Mouse (Mus musculus): ENCODE data around the gene BC107364. TPM values are rescaled to one million over a fixed set of nuclear protein-coding genes. Genes with fewer than 3 reads are reported as not detected.
"Not testable (repeated sequence)": the region's sequence is repeated elsewhere in the genome, so short reads cannot be mapped to it uniquely, and the experiment has no call there.

BC107364 gene
- polyA plus RNA-seq, 1 experiment from 2014 or later, result not detected

- Histone ChIP-seq H3K27ac (ENCODE audit: low read length) (no peak overlapping the region), H3K4me3 (replicated peaks; ENCODE audit: low read length) (no peak overlapping the region; the same call in 1 of the 2 replicates), H3K4me1 (replicated peaks; ENCODE audit: control insufficient read depth, insufficient read depth, low read length) (peaks cover 6% of the 10 kb centered on the region), H3K36me3 (ENCODE audit: control insufficient read depth, insufficient read depth) (no peaks in the 10 kb centered on the region), H3K9me3 (ENCODE audit: control insufficient read depth, low read length) (no peaks in the 10 kb centered on the region), H3K27me3 (replicated peaks; ENCODE audit: control insufficient read depth, insufficient read depth, low read length) (peaks cover 90% of the 10 kb centered on the region), H3K4me2 (ENCODE audit: low read length) (peak overlapping the region; percentile 31; the same call in 1 of the 2 replicates), H3K9ac (replicated peaks; ENCODE audit: low read depth, low read length) (no peak overlapping the region)
- 2% methylated on average over 13 of the region's 13 CpGs for WGBS
- no peak for ATAC-seq
These were observed 50.7 kb downstream of the BC107364 start for GRCm38 (mm10) chr3:96401474-96401831.

- ATAC-seq, result no peak
- peaks cover 88% of the 10 kb centered on the region for H3K27me3 ChIP-seq (replicated peaks; ENCODE audit: control insufficient read depth, insufficient read depth, low read length)
- no peak overlapping the region for H3K4me2 ChIP-seq (ENCODE audit: low read length)
- H3K9ac ChIP-seq (replicated peaks; ENCODE audit: low read depth, low read length), result no peak overlapping the region
- no peaks in the 10 kb centered on the region for H3K9me3 ChIP-seq (ENCODE audit: control insufficient read depth, low read length)
- no peak overlapping the region for H3K4me3 ChIP-seq (replicated peaks; ENCODE audit: low read length)
- peaks cover 3% of the 10 kb centered on the region; the same call in 1 of the 2 replicates for H3K4me1 ChIP-seq (replicated peaks; ENCODE audit: control insufficient read depth, insufficient read depth, low read length)
- no peaks in the 10 kb centered on the region for H3K36me3 ChIP-seq (ENCODE audit: control insufficient read depth, insufficient read depth)
- no peak overlapping the region for H3K27ac ChIP-seq (ENCODE audit: low read length)
- WGBS, result 3% methylated on average over 5 of the region's 5 CpGs
These were observed 53.2 kb downstream of the BC107364 start for GRCm38 (mm10) chr3:96398911-96399310.

- peaks cover 3% of the 10 kb centered on the region; the same call in 1 of the 2 replicates for H3K4me1 ChIP-seq (replicated peaks; ENCODE audit: control insufficient read depth, insufficient read depth, low read length)
- ATAC-seq, result no peak
- H3K27me3 ChIP-seq (replicated peaks; ENCODE audit: control insufficient read depth, insufficient read depth, low read length), result peaks cover 77% of the 10 kb centered on the region
- no peak overlapping the region for H3K9ac ChIP-seq (replicated peaks; ENCODE audit: low read depth, low read length)
- no peak overlapping the region for H3K4me2 ChIP-seq (ENCODE audit: low read length)
- H3K36me3 ChIP-seq (ENCODE audit: control insufficient read depth, insufficient read depth), result no peaks in the 10 kb centered on the region
- no peaks in the 10 kb centered on the region for H3K9me3 ChIP-seq (ENCODE audit: control insufficient read depth, low read length)
- H3K27ac ChIP-seq (ENCODE audit: low read length), result no peak overlapping the region
- 89% methylated on average over 7 of the region's 7 CpGs for WGBS
- no peak overlapping the region for H3K4me3 ChIP-seq (replicated peaks; ENCODE audit: low read length)
These were observed 55.2 kb downstream of the BC107364 start for GRCm38 (mm10) chr3:96396857-96397256.

GRCm38 (mm10) chr3:96387202-96387601 is 64.9 kb downstream of the BC107364 start:
- H3K4me2 ChIP-seq (ENCODE audit: low read length); H3K4me3 ChIP-seq (replicated peaks; ENCODE audit: low read length); H3K27ac ChIP-seq (ENCODE audit: low read length); H3K9me3 ChIP-seq (ENCODE audit: control insufficient read depth, low read length); ATAC-seq; H3K4me1 ChIP-seq (replicated peaks; ENCODE audit: control insufficient read depth, insufficient read depth, low read length); H3K9ac ChIP-seq (replicated peaks; ENCODE audit: low read depth, low read length); H3K36me3 ChIP-seq (ENCODE audit: control insufficient read depth, insufficient read depth): not testable (repeated sequence)
- H3K27me3 ChIP-seq (replicated peaks; ENCODE audit: control insufficient read depth, insufficient read depth, low read length), result peaks cover 20% of the 10 kb centered on the region
- WGBS, result no CpG with 5 or more reads among the region's 18 CpGs

Other genes starting within 250 kb of the BC107364 start
- gene Bola1, start 232.6 kb downstream of the BC107364 start, polyA plus RNA-seq (2015; fragmentation: Nextera tagmentation; extraction: Ambion mirVana), result 64.1 and 64.3 TPM in 2 replicates
- gene Hist2h2ab, start 232.4 kb downstream of the BC107364 start, polyA plus RNA-seq (2015; fragmentation: Nextera tagmentation; extraction: Ambion mirVana), result not detected in 2 replicates
- 2.1 and 3.3 TPM in 2 replicates for gene Hist2h2ac, start 231.4 kb downstream of the BC107364 start, polyA plus RNA-seq (2015; fragmentation: Nextera tagmentation; extraction: Ambion mirVana)
- 8.6 and 10.8 TPM in 2 replicates for gene Hist2h2be, start 231.2 kb downstream of the BC107364 start, polyA plus RNA-seq (2015; fragmentation: Nextera tagmentation; extraction: Ambion mirVana)
- gene Hist2h3c2, start 213.2 kb downstream of the BC107364 start, polyA plus RNA-seq (2015; fragmentation: Nextera tagmentation; extraction: Ambion mirVana), result 2.4 and 3.4 TPM in 2 replicates
- gene Hist2h2aa2, start 212.0 kb downstream of the BC107364 start, polyA plus RNA-seq (2015; fragmentation: Nextera tagmentation; extraction: Ambion mirVana), result 33.3 and 43.5 TPM in 2 replicates
- 20.6 and 26.5 TPM in 2 replicates for gene Hist2h2aa1, start 206.8 kb downstream of the BC107364 start, polyA plus RNA-seq (2015; fragmentation: Nextera tagmentation; extraction: Ambion mirVana)
- 2.0 TPM in 1 of 2 replicates, not detected in the other for gene Hist2h3c1, start 205.6 kb downstream of the BC107364 start, polyA plus RNA-seq (2015; fragmentation: Nextera tagmentation; extraction: Ambion mirVana)
- 8.4 and 8.9 TPM in 2 replicates for gene Hist2h4, start 189.0 kb downstream of the BC107364 start, polyA plus RNA-seq (2015; fragmentation: Nextera tagmentation; extraction: Ambion mirVana)
- 23.1 and 24.7 TPM in 2 replicates for gene Hist2h3b, start 183.7 kb downstream of the BC107364 start, polyA plus RNA-seq (2015; fragmentation: Nextera tagmentation; extraction: Ambion mirVana)
- 3.2 and 4.6 TPM in 2 replicates for gene Hist2h2bb, start 182.6 kb downstream of the BC107364 start, polyA plus RNA-seq (2015; fragmentation: Nextera tagmentation; extraction: Ambion mirVana)
- gene Fcgr1, start 158.3 kb downstream of the BC107364 start, polyA plus RNA-seq (2015; fragmentation: Nextera tagmentation; extraction: Ambion mirVana), result 0.92 and 0.99 TPM in 2 replicates
- gene Hfe2, start 72.9 kb upstream of the BC107364 start, polyA plus RNA-seq (2015; fragmentation: Nextera tagmentation; extraction: Ambion mirVana), result 0.66 and 1.1 TPM in 2 replicates
- 63.4 and 75.9 TPM in 2 replicates for gene Txnip, start 105.7 kb upstream of the BC107364 start, polyA plus RNA-seq (2015; fragmentation: Nextera tagmentation; extraction: Ambion mirVana)
- 1.6 and 1.8 TPM in 2 replicates for gene Gm16253, start 124.7 kb upstream of the BC107364 start, polyA plus RNA-seq (2015; fragmentation: Nextera tagmentation; extraction: Ambion mirVana)
- 38.7 and 43.1 TPM in 2 replicates for gene Polr3gl, start 141.9 kb upstream of the BC107364 start, polyA plus RNA-seq (2015; fragmentation: Nextera tagmentation; extraction: Ambion mirVana)
- 16.2 and 21.9 TPM in 2 replicates for gene Ankrd34a, start 144.3 kb upstream of the BC107364 start, polyA plus RNA-seq (2015; fragmentation: Nextera tagmentation; extraction: Ambion mirVana)
- 6.3 and 7.5 TPM in 2 replicates for gene Lix1l, start 148.8 kb upstream of the BC107364 start, polyA plus RNA-seq (2015; fragmentation: Nextera tagmentation; extraction: Ambion mirVana)
- gene Rbm8a, start 177.6 kb upstream of the BC107364 start, polyA plus RNA-seq (2015; fragmentation: Nextera tagmentation; extraction: Ambion mirVana), result 123 and 132 TPM in 2 replicates
- gene Pex11b, start 183.1 kb upstream of the BC107364 start, polyA plus RNA-seq (2015; fragmentation: Nextera tagmentation; extraction: Ambion mirVana), result 55.1 and 61.6 TPM in 2 replicates
- gene Gm42957, start 183.2 kb upstream of the BC107364 start, polyA plus RNA-seq (2015; fragmentation: Nextera tagmentation; extraction: Ambion mirVana), result 0.10 and 0.13 TPM in 2 replicates
- 0.75 and 1.3 TPM in 2 replicates for gene Itga10, start 193.3 kb upstream of the BC107364 start, polyA plus RNA-seq (2015; fragmentation: Nextera tagmentation; extraction: Ambion mirVana)
- 1.2 and 3.5 TPM in 2 replicates for gene Ankrd35, start 217.8 kb upstream of the BC107364 start, polyA plus RNA-seq (2015; fragmentation: Nextera tagmentation; extraction: Ambion mirVana)
- gene Pias3, start 244.1 kb upstream of the BC107364 start, polyA plus RNA-seq (2015; fragmentation: Nextera tagmentation; extraction: Ambion mirVana), result 24.3 and 32.6 TPM in 2 replicates

All from forebrain, embryonic 16.5 days (tissue).